Mouse (Mus musculus): ENCODE measurements around the gene Mapkapk5.

Gene Mapkapk5

GRCm38 (mm10) chr5:121545793-121546529, at the start of gene Mapkapk5:
Gene Mapkapk5 (minus strand): TSS chr5:121545905.
- peak; percentile 97 to 99 for DNase-seq (ENCODE audit: inconsistent age in 2 of 2, low spot score in 1 of 2)

- no peak for DNase-seq (ENCODE audit: inconsistent age in 2 of 2, low spot score in 1 of 2)
Observed at GRCm38 (mm10) chr5:121594714-121595313, 49.1 kb upstream of the Mapkapk5 start.

- DNase-seq (ENCODE audit: inconsistent age in 2 of 2, low spot score in 1 of 2): peak; percentile 93 to 97
Observed at GRCm38 (mm10) chr5:121593451-121594401, 48.0 kb upstream of the Mapkapk5 start, which contains the start of gene Aldh2. Gene Aldh2 (minus strand): TSS chr5:121593824.

GRCm38 (mm10) chr5:121592816-121593407, 47.2 kb upstream of the Mapkapk5 start:
- no peak for DNase-seq (ENCODE audit: inconsistent age in 2 of 2, low spot score in 1 of 2)

GRCm38 (mm10) chr5:121592064-121592815, 46.5 kb upstream of the Mapkapk5 start:
- DNase-seq (ENCODE audit: inconsistent age in 2 of 2, low spot score in 1 of 2): peak; percentile 57 to 86

- DNase-seq (ENCODE audit: inconsistent age in 2 of 2, low spot score in 1 of 2): peak; percentile 77 to 89
Observed at GRCm38 (mm10) chr5:121591417-121592063, 45.8 kb upstream of the Mapkapk5 start.

- no peak for DNase-seq (ENCODE audit: inconsistent age in 2 of 2, low spot score in 1 of 2)
Observed at GRCm38 (mm10) chr5:121589928-121590327, 44.2 kb upstream of the Mapkapk5 start.

- DNase-seq (ENCODE audit: inconsistent age in 2 of 2, low spot score in 1 of 2): peak; percentile 68 to 88
Observed at GRCm38 (mm10) chr5:121586400-121587039, 40.8 kb upstream of the Mapkapk5 start.

- DNase-seq (ENCODE audit: inconsistent age in 2 of 2, low spot score in 1 of 2): no peak
Observed at GRCm38 (mm10) chr5:121585699-121586098, 40.0 kb upstream of the Mapkapk5 start.

- DNase-seq (ENCODE audit: inconsistent age in 2 of 2, low spot score in 1 of 2): no peak
Observed at GRCm38 (mm10) chr5:121585005-121585404, 39.3 kb upstream of the Mapkapk5 start.

GRCm38 (mm10) chr5:121583765-121584501, 38.2 kb upstream of the Mapkapk5 start:
- peak; percentile 97 to 99 for DNase-seq (ENCODE audit: inconsistent age in 2 of 2, low spot score in 1 of 2)

GRCm38 (mm10) chr5:121581945-121582344, 36.2 kb upstream of the Mapkapk5 start:
- DNase-seq (ENCODE audit: inconsistent age in 2 of 2, low spot score in 1 of 2): no peak

- DNase-seq (ENCODE audit: inconsistent age in 2 of 2, low spot score in 1 of 2): peak; percentile 90 to 94
Observed at GRCm38 (mm10) chr5:121576927-121577488, 31.3 kb upstream of the Mapkapk5 start.

GRCm38 (mm10) chr5:121575867-121576266, 30.2 kb upstream of the Mapkapk5 start:
- no peak for DNase-seq (ENCODE audit: inconsistent age in 2 of 2, low spot score in 1 of 2)

GRCm38 (mm10) chr5:121574145-121574544, 28.4 kb upstream of the Mapkapk5 start:
- no peak for DNase-seq (ENCODE audit: inconsistent age in 2 of 2, low spot score in 1 of 2)

GRCm38 (mm10) chr5:121570787-121571186, 25.1 kb upstream of the Mapkapk5 start:
- DNase-seq (ENCODE audit: inconsistent age in 2 of 2, low spot score in 1 of 2): no peak

- DNase-seq (ENCODE audit: inconsistent age in 2 of 2, low spot score in 1 of 2): peak in 1 of 2 experiments; percentile 27
Observed at GRCm38 (mm10) chr5:121569881-121570420, 24.2 kb upstream of the Mapkapk5 start.

All from adrenal gland, adult (tissue).